Mouse (Mus musculus) heart, postnatal 10 days (tissue): Measurements from ENCODE around the gene Ppp2r2c. TPM values are rescaled to one million over a fixed set of nuclear protein-coding genes. Genes with fewer than 3 reads are reported as not detected.

ENCODE experiments used
- DNase-seq, 2 experiments: peaks; one replicate each; pipeline ENCODE4 v3.0.0; 2021
- intact Hi-C: fragments of 180-260 bp; cut with DNase I; formaldehyde crosslinking; loops from one replicate; pipeline ENCODE4 v1.15.1; 2025
- total RNA-seq, 2 experiments: library from RNA; stranded (reverse); gene quantifications; 2 replicates each; pipeline ENCODE4 v1.2.3; 2021

Gene Ppp2r2c
- under 1 TPM; 0.19 to 0.25 TPM for total RNA-seq

DNA sequence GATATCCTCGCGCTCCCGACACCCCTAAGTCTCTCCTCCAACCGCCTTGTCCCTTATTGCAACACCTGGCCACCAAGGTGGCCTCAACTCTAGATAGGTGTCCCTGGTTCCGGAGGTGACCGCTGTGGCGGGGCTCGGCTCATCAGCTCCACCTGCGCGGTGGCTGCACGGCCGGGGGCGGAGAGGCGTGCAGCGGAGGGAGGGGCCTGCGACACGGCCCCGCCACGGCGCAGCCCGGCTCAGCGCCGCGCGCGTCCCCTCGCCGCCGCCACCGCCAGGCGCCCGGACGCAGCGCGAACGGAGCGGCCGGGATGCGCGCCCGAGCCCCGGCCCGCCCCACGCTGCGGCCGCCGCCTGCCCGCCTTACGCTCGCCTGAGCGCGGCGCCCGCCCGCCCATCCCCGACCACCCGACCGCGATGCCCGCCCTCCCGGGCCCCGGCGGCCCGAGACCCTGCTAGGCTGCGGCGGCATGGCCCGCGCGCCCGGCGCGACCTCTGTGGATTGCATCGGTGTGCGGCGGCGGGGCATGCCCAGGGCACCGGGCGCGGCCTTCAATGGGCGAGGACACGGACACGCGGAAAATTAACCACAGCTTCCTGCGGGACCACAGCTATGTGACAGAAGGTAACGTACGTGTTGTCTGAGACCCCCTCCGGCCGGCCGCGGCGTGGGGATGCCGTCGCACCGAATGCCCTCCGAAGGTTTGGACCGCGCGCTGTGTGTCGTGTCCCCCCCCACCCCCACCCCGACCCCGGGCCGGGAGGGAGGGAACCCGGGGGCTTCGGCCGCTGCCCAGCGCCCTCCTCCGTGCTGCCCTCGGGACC lies at the start of gene Ppp2r2c:
Gene Ppp2r2c (plus strand): TSS at position 248 of the 825 bp plus-strand sequence.
- no peak for DNase-seq
- intact Hi-C loops: no loop called here

DNA sequence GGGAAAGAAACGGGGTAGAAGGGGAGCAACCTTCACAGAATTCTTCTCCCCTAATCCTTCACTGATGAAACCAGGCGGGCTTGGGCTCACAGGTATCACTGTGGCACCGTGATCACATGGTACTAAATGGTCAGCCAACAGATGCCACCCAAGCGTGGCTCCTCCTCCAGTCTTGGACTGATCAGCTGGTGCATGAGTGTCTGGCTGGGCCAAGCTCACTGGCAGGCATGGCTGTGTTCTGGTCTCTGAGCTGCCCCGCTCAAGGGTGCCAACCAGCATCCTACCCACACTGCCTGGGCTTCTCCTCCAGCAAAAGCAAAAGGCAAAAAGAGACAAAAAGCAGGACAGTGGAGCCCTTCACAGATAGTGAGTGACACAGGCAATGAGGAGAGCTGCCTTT lies 48.6 kb upstream of the Ppp2r2c start:
- intact Hi-C loops: no loop called here

GRCm38 (mm10) chr5:36820142-36820541 lies 48.2 kb upstream of the Ppp2r2c start:
- DNase-seq: peak in 1 of 2 experiments; percentile 55
- intact Hi-C loops: no loop called here

More for the DNA sequence above, 48.6 kb upstream of the Ppp2r2c start:
- no peak for DNase-seq

DNA sequence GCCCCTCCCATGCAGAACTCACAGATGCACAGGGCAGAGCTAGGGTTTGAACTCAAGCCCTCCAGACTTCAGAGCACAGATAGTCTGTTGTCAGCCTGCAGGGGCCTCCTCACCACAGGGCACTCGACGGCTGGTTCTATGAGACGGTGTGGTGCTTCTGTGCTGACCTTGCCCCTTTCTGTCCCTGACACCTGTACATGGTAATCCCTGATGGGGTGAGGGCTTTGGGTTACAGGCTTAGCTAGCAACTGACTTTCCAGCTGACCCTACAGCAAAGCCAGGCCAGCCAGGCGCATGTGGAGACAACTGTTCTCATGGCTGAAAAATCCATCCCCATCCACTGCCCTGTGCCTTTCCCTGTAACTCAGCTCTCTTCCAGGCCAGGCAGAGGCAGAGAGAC lies 45.4 kb upstream of the Ppp2r2c start:
- DNase-seq: no peak
- intact Hi-C loops: no loop called here

DNA sequence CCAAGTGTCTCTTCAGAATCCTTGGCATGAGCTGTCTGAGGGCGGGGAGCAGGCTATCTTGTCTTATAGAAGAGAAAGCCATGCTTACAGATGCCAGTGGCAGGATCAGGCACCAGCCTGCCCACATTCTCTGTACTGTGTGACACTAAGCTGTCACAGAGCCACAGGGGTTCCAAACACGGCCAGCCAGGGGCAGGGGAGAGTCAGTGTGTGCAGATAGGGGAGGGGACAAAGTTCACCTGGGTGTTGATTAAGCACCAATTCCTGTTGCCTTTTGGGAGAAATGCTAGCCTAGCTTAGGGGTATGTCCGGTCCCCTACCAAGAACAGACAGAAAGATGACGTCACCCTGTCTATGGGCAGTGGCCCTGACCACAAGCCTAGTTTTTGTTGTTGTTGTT lies 39.2 kb upstream of the Ppp2r2c start:
- intact Hi-C loops: no loop called here
- DNase-seq: no peak

- peak; percentile 89 to 95 for DNase-seq
- intact Hi-C loops: loop anchor here (1.0 kb wide), 1 partner anchor 74 kb away; no protein-coding TSS in a partner anchor
These were observed 38.1 kb upstream of the Ppp2r2c start, which contains the start of gene Man2b2 for GRCm38 (mm10) chr5:36829913-36830879. Man2b2 (minus strand) TSS chr5:36830653.

- no peak for DNase-seq
- intact Hi-C loops: no loop called here
These were observed 37.0 kb upstream of the Ppp2r2c start for GRCm38 (mm10) chr5:36831272-36831671.

DNA sequence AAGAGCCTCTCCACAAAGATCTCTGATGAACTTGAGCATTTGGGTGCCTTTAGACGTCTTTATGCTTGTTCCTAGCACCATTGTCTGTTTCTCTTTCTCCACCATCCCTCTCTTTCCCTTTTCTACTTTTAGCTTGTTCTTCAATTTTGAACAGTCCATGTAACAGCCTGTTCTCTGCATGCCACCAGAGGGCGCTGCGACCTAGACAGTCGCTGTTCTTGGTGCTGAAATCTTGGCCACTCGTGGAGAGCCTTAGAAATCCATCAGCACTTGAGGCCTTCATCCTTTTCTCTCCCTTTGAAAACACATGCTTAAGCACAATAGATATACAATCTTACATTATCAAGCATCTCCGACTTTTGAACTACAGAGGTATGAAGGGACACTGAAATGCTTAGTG lies 32.4 kb upstream of the Ppp2r2c start:
- peak; percentile 66 to 83 for DNase-seq
- intact Hi-C loops: loop anchor here (1.0 to 5.0 kb wide), 3 partner anchors 84 to 166 kb away; no protein-coding TSS in a partner anchor

GRCm38 (mm10) chr5:36839032-36839431 lies 29.3 kb upstream of the Ppp2r2c start:
- DNase-seq: no peak
- intact Hi-C loops: loop anchor here (5.0 kb wide), 2 partner anchors 98 to 163 kb away; no protein-coding TSS in a partner anchor

GRCm38 (mm10) chr5:36839602-36840001 lies 28.7 kb upstream of the Ppp2r2c start:
- intact Hi-C loops: loop anchor here (5.0 kb wide), 2 partner anchors 98 to 163 kb away; no protein-coding TSS in a partner anchor
- DNase-seq: no peak

GRCm38 (mm10) chr5:36840092-36840491 lies 28.2 kb upstream of the Ppp2r2c start:
- intact Hi-C loops: no loop called here
- DNase-seq: no peak

GRCm38 (mm10) chr5:36841701-36842100 lies 26.6 kb upstream of the Ppp2r2c start:
- DNase-seq: no peak
- intact Hi-C loops: no loop called here

GRCm38 (mm10) chr5:36844490-36844889 lies 23.8 kb upstream of the Ppp2r2c start:
- DNase-seq: no peak
- intact Hi-C loops: no loop called here

GRCm38 (mm10) chr5:36851572-36851971 lies 16.7 kb upstream of the Ppp2r2c start:
- intact Hi-C loops: no loop called here

DNA sequence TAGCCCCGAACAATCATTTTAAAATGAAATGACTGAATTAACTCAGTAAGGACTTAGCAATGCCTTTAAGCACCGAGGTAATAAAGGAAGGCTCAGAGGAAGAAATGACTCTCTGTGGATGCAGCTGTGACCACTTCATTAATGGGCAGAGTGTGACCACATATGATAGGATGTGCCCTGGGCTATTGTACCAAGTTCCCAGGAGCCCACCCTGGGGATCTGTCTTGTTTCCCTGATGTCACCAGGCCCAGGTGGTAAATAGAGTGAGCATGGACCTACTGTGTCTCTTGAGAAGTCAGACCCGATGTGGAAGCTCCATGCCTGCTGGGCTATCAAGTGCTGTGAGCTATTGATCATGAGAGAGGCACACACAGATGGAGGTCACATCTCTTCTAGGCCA lies 13.1 kb upstream of the Ppp2r2c start:
- DNase-seq: no peak
- intact Hi-C loops: no loop called here

More at GRCm38 (mm10) chr5:36851572-36851971, 16.7 kb upstream of the Ppp2r2c start:
- no peak for DNase-seq

DNA sequence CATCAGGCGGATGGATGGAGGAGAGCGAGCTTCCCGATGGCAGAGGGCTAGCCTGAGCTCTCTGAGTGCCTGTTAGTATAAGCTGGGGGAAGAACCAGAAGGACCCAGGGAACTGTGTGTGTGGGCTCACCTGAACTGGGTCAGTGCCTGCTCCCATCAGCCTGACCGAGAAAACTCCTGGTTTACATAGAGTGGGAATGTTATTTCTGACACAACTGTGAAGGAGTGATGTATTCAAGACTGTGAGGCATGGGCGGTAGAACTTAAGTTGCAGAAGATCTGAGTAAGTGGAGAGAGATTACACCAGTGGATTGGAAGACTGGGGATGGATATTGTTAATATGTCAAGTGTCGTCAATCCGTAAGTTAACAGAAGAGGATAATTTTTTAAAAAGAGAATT lies 11.8 kb upstream of the Ppp2r2c start:
- intact Hi-C loops: no loop called here
- no peak for DNase-seq

DNA sequence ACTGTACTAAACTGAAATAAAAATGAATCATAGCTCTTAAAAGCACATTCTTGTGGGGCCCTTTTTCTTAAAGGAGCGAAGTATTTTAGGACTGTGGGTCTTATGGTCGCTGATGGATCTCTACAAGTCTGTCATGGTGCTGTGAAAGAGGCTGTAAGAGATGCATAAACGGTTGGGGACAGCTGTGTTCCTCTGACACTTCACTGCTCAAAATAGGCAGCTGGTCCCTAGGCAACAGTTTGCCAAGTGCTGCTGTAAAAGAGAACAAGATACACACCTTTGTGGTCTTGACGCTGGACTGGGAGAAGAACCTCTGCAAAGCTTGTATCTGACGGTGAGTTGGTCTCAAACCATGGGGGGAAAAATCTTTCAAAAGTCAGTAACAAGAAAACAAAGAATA lies 10.8 kb upstream of the Ppp2r2c start:
- no peak for DNase-seq
- intact Hi-C loops: no loop called here

GRCm38 (mm10) chr5:36861084-36861483 lies 7.2 kb upstream of the Ppp2r2c start:
- intact Hi-C loops: no loop called here
- DNase-seq: no peak

- intact Hi-C loops: no loop called here
- no peak for DNase-seq
These were observed 1.5 kb upstream of the Ppp2r2c start for GRCm38 (mm10) chr5:36866701-36867250.

GRCm38 (mm10) chr5:36867561-36867960 lies 752 bp upstream of the Ppp2r2c start:
- intact Hi-C loops: no loop called here
- DNase-seq: no peak

DNA sequence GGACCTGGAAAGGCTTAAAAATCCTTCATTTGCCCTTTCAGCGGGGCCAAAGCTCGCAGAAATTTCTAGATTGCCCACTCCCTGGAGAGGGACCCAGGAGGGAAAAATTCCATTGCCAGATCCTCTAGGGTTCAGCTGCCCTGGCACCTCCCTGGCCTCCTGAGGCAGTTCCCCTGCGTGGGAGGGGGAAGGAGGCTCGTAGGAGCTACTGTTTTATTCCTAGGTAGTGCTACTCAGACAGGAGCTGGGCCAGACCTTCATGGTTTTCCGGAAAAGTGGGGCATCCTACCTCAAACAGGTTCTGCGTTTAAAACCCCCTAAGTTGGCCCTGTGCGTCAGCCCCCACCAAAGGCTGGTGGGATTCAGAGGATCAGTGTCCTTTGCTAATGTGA lies 869 bp downstream of the Ppp2r2c start:
- intact Hi-C loops: no loop called here

More for the DNA sequence above, 869 bp downstream of the Ppp2r2c start:
- DNase-seq: no peak
